Mouse (Mus musculus): ENCODE measurements around the gene Leng8. TPM values are rescaled to one million over a fixed set of nuclear protein-coding genes. Genes with fewer than 3 reads are reported as not detected.

The Leng8 gene
- polyA plus RNA-seq (2016; fragmentation: Nextera tagmentation; extraction: Ambion mirVana), result 61.7 and 75.9 TPM in 2 replicates

DNA sequence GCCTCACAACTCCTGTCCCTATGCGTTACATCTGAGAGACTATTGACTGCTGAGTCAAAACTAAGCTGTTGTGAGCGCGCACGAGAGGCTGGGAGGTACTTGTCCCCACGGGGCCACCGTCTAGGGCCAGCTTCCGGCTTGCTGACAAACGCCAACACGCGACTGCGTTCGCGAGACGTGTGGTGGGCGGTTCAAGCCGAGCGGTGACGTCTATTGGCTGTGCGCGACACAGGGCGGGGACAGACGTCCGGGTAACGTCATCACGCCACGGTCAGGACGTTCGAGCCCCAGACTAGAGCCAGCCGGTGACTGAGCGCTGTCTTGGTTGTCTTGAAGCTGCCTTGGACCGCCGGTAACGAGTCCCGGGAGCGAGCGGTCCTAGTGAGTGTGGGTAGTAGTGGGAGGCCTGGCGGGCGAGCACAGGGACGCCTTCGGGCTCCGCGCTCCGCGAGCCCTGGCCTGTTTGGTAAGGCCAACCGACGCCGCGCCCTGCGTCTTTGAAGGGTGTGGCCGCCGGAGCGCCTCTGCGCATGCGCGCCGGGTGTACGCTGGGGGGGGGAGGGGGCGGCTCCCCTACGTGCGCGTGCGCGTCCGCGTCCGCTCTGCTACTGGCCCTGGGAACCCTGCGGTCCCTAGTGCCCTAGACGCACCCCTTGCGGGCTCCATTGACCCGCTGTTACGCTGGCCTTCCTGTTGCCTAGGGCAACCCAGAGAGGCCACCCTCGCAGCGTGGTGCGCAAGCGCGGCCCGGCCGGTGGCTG lies at the start of gene Leng8:
Gene Leng8 (plus strand): TSS at position 269 of the 761 bp plus-strand sequence.
- H3K9me3 ChIP-seq (replicated peaks), result no peaks in the 10 kb centered on the region
- under 1% methylated on average over 67 of the region's 78 CpGs for WGBS
- peak; percentile 99 for DNase-seq (ENCODE audit: low spot score)
- no peaks in the 10 kb centered on the region for H3K27me3 ChIP-seq (ENCODE audit: low read depth, poor library complexity, severe bottlenecking)
- H3K27ac ChIP-seq, result peak within 1 kb of the TSS; percentile 94
- peak within 1 kb of the TSS; percentile 71 for H3K4me3 ChIP-seq
- H3K36me3 ChIP-seq, result peaks cover 40% of the 10 kb centered on the region
- peaks cover 8% of the 10 kb centered on the region for H3K4me1 ChIP-seq

DNA sequence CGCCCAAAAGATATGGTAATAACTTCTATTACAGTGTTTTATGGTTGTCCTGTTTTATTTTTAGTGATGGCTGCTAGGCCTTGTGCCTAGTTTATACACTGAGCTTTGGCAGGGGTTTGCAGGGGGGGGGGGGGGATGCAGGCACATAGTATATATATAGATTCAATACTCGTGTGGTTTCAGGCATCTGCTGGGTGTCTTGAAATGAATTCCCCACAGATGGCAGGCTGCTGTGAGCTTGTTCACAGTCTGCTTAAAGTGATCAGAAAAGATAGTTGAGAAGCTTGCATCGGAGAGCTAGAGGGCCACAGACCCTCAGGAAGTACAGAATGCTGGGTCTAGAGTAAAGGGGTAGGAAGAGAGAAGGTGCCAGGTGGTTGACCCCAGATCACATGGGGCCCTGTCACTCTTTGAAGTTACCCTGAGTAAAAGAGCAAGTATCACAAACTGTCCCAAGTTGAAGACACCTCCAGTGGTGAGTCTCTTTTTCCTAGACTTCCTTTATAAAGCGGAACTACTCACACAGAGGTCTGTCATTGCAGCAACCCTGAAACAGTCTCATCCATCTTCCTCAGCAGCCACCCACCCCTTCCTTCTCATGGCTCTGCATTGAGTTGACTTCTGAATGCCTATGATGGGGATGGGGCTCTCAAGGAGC lies 49.5 kb upstream of the Leng8 start:
- Histone ChIP-seq H3K27ac (no peak overlapping the region), H3K36me3 (no peaks in the 10 kb centered on the region), H3K4me3 (no peak overlapping the region), H3K27me3 (ENCODE audit: low read depth, poor library complexity, severe bottlenecking) (no peaks in the 10 kb centered on the region), H3K4me1 (no peaks in the 10 kb centered on the region), H3K9me3 (replicated peaks) (no peaks in the 10 kb centered on the region)
- WGBS, result 82% methylated on average over 4 of the region's 4 CpGs
- no peak for DNase-seq (ENCODE audit: low spot score)

DNA sequence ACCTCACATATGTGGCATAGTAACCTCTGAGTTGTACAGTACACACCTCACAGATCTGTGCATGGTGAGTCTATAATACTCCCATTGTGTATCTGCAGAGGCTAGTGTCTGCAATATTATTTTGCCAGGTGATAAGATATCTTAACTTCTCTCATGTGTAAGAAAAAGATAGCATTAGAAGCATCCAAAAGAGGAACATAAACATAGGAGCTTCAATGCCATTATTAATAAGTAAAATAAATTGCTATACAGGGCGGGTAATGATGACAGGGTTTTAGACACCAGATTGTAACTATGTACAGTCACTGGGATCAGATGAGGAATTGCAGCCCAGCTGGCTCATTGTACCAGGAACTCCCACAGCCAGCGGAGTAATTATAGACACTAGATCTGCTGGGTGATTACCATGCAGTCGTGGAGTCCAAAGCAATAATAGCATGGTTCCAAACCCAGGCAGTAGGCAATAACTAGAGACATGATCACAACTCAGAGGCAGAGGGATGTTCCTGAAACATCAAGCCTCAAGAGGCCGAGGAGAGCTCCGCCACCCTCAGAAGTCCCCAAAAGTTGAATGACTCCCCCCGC lies 48.9 kb upstream of the Leng8 start:
- no peak for DNase-seq (ENCODE audit: low spot score)
- Histone ChIP-seq H3K9me3 (replicated peaks) (no peaks in the 10 kb centered on the region), H3K4me1 (no peaks in the 10 kb centered on the region), H3K4me3 (no peak overlapping the region), H3K27me3 (ENCODE audit: low read depth, poor library complexity, severe bottlenecking) (no peaks in the 10 kb centered on the region), H3K36me3 (no peaks in the 10 kb centered on the region), H3K27ac (no peak overlapping the region)
- WGBS, result 83% methylated on average over 6 of the region's 6 CpGs

DNA sequence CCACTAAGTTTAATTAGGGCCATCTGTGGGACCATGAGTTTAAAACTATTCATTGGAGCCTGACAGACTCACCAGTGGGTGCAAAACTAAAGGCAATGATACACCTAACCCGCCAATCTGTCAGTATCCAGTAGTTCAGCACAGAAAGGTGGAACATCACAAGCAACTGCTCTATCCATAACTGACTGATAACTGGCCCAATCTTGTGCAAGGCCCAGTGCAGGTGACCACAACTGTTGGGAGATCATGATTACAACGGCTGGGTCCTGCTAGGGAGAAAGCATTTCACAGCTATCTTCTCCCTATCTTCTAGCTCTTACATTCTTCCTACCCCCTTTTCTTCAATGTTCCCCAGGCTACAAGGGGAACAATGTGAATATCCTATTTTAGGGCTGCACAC lies 48.2 kb upstream of the Leng8 start:
- Histone ChIP-seq H3K27me3 (ENCODE audit: low read depth, poor library complexity, severe bottlenecking) (no peaks in the 10 kb centered on the region), H3K27ac (no peak overlapping the region), H3K36me3 (no peaks in the 10 kb centered on the region), H3K9me3 (replicated peaks) (no peaks in the 10 kb centered on the region), H3K4me3 (no peak overlapping the region), H3K4me1 (no peaks in the 10 kb centered on the region)
- DNase-seq (ENCODE audit: low spot score), result no peak
- 94% methylated on average over 2 of the region's 2 CpGs for WGBS

DNA sequence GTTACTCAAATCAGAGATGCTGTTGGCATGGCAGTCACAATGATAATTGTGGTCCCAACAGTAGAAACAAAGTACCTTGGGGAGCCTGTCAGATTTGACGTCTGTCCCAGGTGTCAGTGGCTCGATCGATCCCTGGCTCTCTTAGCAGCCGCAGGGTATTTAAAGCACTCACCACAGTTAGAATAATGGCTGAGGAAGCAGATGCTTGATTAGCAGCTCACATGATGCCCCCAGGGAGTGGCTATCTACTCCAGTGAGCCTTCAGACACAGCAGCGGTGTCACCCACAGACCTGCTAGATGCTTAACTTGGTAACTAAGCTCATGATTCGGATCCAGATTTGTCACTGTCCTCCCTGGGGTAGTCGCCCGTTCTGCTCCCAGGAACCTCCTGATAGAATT lies 45.7 kb upstream of the Leng8 start:
- H3K27me3 ChIP-seq (ENCODE audit: low read depth, poor library complexity, severe bottlenecking), result no peaks in the 10 kb centered on the region
- H3K36me3 ChIP-seq, result no peaks in the 10 kb centered on the region
- H3K9me3 ChIP-seq (replicated peaks), result no peaks in the 10 kb centered on the region
- 52% methylated on average over 8 of the region's 8 CpGs for WGBS
- H3K4me3 ChIP-seq, result no peak overlapping the region
- no peak for DNase-seq (ENCODE audit: low spot score)
- no peaks in the 10 kb centered on the region for H3K4me1 ChIP-seq
- no peak overlapping the region for H3K27ac ChIP-seq

DNA sequence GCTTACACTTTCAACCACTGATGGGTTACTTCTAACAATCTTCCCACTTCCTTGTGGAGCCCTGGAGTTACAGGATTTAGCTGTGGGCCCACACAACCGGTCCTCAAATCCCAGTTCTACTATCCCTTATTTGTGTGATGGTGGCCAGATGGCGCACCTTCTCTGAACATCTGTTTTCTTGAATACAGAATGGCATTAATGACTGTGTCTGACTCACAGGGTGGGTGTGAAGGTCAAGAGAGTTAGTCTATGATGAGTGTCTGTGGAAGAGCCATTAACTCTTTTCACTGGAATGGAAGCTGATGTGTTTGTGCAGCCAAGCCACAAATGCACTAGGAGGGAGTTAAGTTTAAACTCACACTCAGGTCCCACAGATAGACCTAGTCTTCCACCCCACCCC lies 38.5 kb upstream of the Leng8 start:
- Histone ChIP-seq H3K4me3 (no peak overlapping the region), H3K27ac (no peak overlapping the region), H3K27me3 (ENCODE audit: low read depth, poor library complexity, severe bottlenecking) (no peaks in the 10 kb centered on the region), H3K4me1 (no peaks in the 10 kb centered on the region), H3K36me3 (no peaks in the 10 kb centered on the region), H3K9me3 (replicated peaks) (no peaks in the 10 kb centered on the region)
- DNase-seq (ENCODE audit: low spot score), result no peak
- WGBS, result 75% methylated on average over 2 of the region's 2 CpGs

DNA sequence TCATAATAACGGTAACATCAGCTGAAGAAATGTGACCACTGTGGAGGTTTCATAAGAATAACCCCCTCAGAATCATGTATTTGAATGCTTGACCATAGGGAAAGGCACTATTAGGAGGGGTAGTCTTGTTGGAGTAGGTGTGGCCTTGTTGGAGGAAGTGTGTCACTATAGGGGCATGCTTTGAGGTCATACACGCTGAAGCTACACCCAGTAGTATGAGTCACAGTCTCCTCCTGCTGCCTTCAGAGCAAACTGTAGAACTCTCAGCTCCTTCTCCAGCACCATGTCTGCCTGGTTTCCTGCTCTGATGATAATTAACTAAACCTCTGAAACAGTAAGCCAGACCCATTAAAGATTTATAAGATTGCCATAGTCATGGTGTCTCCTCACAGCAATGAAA lies 38.0 kb upstream of the Leng8 start:
- H3K27me3 ChIP-seq (ENCODE audit: low read depth, poor library complexity, severe bottlenecking), result no peaks in the 10 kb centered on the region
- no peak overlapping the region for H3K4me3 ChIP-seq
- H3K27ac ChIP-seq, result no peak overlapping the region
- no peaks in the 10 kb centered on the region for H3K4me1 ChIP-seq
- 85% methylated on average over 2 of the region's 2 CpGs for WGBS
- no peaks in the 10 kb centered on the region for H3K36me3 ChIP-seq
- no peak for DNase-seq (ENCODE audit: low spot score)
- no peaks in the 10 kb centered on the region for H3K9me3 ChIP-seq (replicated peaks)

DNA sequence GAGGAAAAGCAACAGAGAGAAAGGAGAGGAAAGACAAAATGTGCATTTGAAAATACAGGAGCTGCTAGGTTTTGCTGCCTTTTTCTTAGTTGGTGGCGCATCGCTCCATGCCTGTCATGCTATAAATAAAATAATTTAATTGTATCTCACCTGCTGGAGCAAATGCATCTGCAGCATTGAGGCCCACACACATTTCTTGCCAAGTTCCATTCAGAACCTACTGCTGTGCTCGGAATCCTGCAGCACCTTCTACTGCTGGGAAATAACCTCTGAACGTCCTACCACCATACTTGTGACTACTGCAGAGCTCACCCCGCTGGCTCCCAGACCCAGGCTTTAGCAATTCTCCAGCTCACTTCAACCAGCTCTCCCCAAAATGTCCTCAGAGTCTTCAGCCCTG lies 35.7 kb upstream of the Leng8 start:
- Histone ChIP-seq H3K27ac (no peak overlapping the region), H3K36me3 (no peaks in the 10 kb centered on the region), H3K4me3 (no peak overlapping the region), H3K9me3 (replicated peaks) (no peaks in the 10 kb centered on the region), H3K27me3 (ENCODE audit: low read depth, poor library complexity, severe bottlenecking) (no peaks in the 10 kb centered on the region), H3K4me1 (no peaks in the 10 kb centered on the region)
- WGBS, result 85% methylated on average over 5 of the region's 5 CpGs
- no peak for DNase-seq (ENCODE audit: low spot score)

DNA sequence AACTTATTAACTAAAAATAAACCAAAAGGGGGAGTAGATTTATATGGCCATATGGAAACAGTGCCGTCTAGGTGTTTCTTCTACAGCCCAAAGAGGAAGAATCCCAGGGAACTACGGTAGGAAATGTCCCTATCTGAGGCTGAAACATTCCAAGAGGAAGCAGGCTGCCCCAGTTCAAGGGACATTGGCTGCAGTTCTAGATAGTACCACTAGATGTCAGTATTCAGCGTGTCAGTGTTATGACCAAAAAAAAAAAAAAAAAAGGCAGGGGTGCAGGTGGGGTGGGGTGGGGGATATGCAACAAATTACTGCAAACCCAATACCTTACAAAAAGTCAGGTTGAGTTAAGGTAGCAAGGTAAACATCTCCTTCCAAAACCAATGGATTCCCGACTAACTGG lies 33.4 kb upstream of the Leng8 start:
- no peaks in the 10 kb centered on the region for H3K27me3 ChIP-seq (ENCODE audit: low read depth, poor library complexity, severe bottlenecking)
- H3K9me3 ChIP-seq (replicated peaks), result no peaks in the 10 kb centered on the region
- H3K4me3 ChIP-seq, result no peak overlapping the region
- no peak for DNase-seq (ENCODE audit: low spot score)
- no peaks in the 10 kb centered on the region for H3K4me1 ChIP-seq
- 25% methylated on average over 4 of the region's 4 CpGs for WGBS
- no peaks in the 10 kb centered on the region for H3K36me3 ChIP-seq
- H3K27ac ChIP-seq, result no peak overlapping the region

DNA sequence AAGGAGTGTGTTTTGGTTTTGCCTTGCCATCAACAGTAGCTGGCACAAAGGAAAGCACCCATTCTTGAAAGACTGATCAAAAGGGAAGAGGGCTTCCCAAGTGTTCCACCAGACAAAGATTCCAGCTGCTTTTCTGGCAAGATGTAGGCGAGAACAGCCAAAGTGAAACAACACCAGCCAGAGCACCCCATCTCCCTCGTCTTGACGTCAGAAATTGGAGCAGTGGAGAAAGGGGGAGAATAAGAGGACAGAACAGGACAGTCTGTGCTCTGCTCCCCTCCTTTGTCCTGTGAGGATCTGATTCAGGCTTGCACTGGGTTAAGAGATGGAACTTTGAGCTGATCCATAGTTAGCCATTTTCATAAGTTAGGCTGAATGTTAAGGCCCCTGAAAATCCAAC lies 25.1 kb upstream of the Leng8 start:
- no peaks in the 10 kb centered on the region for H3K27me3 ChIP-seq (ENCODE audit: low read depth, poor library complexity, severe bottlenecking)
- 66% methylated on average over 3 of the region's 3 CpGs for WGBS
- no peak overlapping the region for H3K4me3 ChIP-seq
- DNase-seq (ENCODE audit: low spot score), result no peak
- H3K4me1 ChIP-seq, result no peaks in the 10 kb centered on the region
- H3K36me3 ChIP-seq, result no peaks in the 10 kb centered on the region
- H3K9me3 ChIP-seq (replicated peaks), result no peaks in the 10 kb centered on the region
- no peak overlapping the region for H3K27ac ChIP-seq

DNA sequence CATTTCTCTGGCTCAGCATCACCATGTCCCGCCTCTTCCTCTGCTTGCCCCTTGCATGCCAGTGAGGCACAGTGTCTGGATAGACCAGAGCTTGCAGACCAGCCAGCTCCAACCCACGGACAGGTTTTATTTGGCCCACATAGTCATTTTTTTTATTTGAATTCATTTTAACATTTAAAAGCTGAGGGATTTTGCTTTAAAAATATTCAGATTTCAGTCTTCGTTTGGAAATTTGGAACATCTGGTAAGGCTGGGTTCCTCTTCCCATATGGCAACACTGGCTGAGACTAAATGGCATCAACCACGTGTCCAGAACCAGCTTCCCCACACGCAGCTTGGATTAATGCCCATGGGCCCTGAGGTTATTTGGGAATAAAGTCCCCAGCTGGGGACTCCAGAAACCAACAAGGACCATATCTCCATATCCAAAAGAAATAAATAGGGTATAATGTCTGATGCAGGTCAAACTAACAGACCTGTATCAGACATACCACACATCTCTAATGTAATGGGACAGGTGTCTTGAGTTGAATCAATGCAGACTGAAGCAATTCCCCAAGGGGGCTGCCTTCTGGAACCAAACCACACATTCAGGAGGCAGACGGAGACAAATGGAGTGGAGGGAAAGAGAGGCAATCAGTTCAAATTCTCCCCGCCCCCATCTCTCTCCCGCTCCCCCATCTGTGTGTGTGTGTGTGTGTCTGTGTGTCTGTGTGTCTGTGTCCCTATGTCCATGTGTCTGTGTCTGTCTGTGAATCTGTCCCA lies 19.6 kb upstream of the Leng8 start:
- H3K4me1 ChIP-seq, result peaks cover 6% of the 10 kb centered on the region
- H3K4me3 ChIP-seq, result no peak overlapping the region
- no peaks in the 10 kb centered on the region for H3K36me3 ChIP-seq
- WGBS, result 70% methylated on average over 8 of the region's 8 CpGs
- no peaks in the 10 kb centered on the region for H3K9me3 ChIP-seq (replicated peaks)
- H3K27me3 ChIP-seq (ENCODE audit: low read depth, poor library complexity, severe bottlenecking), result peaks cover 42% of the 10 kb centered on the region
- DNase-seq (ENCODE audit: low spot score), result no peak
- no peak overlapping the region for H3K27ac ChIP-seq

DNA sequence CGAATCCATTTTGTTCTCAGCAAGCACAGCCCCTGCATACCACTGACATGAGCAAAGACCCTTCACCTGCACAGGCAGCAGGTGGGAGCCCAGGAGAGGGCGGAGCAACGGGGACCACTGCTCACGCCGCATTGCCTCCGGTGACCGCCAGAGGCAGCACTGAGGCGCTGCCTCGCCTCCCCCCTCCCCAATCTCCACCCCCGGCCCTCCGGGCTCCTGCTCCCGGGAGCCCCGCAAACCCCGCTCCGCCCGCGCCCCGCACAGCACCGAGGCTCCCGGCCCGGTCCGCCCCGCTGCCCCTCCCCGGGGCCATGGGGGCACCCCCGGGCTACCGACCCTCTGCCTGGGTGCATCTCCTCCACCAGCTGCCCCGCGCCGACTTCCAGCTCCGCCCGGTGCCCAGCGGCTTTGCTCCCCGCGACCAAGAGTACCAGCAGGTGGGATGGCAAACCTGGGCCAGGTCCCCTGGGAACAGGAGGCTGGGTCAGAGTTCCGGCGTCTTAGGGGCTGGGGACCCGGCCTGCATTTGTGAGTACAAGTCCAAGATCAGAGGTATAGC lies 17.4 kb upstream of the Leng8 start, which contains the start of gene Ttyh1:
Gene Ttyh1 (plus strand): TSS at position 65 of the 559 bp plus-strand sequence.
- peak; percentile 66 for DNase-seq (ENCODE audit: low spot score)
- WGBS, result 2% methylated on average over 35 of the region's 37 CpGs
- H3K4me1 ChIP-seq, result peaks cover 10% of the 10 kb centered on the region
- H3K27me3 ChIP-seq (ENCODE audit: low read depth, poor library complexity, severe bottlenecking), result peaks cover 53% of the 10 kb centered on the region
- no peaks in the 10 kb centered on the region for H3K9me3 ChIP-seq (replicated peaks)
- H3K36me3 ChIP-seq, result no peaks in the 10 kb centered on the region
- H3K27ac ChIP-seq, result 0 out of 2 replicates have a peak within 1 kb of the TSS, but pooled peaks have one; percentile 9
- peak within 1 kb of the TSS; percentile 53 for H3K4me3 ChIP-seq

Measured in limb, embryonic 10.5 days (tissue).